Mouse (Mus musculus) hindbrain, embryonic 15.5 days (tissue): ENCODE results near the gene Fam83e. TPM values are rescaled to one million over a fixed set of nuclear protein-coding genes. Genes with fewer than 3 reads are reported as not detected.

Experiments
- ATAC-seq: fragments of 200-750 bp; cut with Nextera tagmentation; 2 replicates; pipeline ENCODE4 v1.8.0; 2017; ENCODE audit warnings: low read depth, moderate number of reproducible peaks, moderate TSS enrichment; ENCODE audit not compliant: low FRiP score
- H3K27ac ChIP-seq: fragments of 300-500 bp; sonication (generic); replicated peaks from 2 replicates; pipeline ENCODE4 v1.5.1; 2015; ENCODE audit warnings: mild to moderate bottlenecking, inconsistent platforms
- H3K27me3 ChIP-seq: fragments of 300-500 bp; sonication (generic); 2 replicates; pipeline ENCODE4 v1.6.1; 2015; ENCODE audit warnings: control low read depth, inconsistent platforms
- H3K36me3 ChIP-seq: fragments of 300-500 bp; sonication (generic); 2 replicates; pipeline ENCODE4 v1.6.1; 2015; ENCODE audit warnings: control low read depth, inconsistent platforms
- H3K4me1 ChIP-seq: fragments of 300-500 bp; sonication (generic); replicated peaks from 2 replicates; pipeline ENCODE4 v1.6.1; 2015; ENCODE audit warnings: control low read depth, inconsistent platforms
- H3K4me2 ChIP-seq: fragments of 300-500 bp; sonication (generic); 2 replicates; pipeline ENCODE4 v1.6.1; 2015; ENCODE audit warnings: moderate library complexity, mild to moderate bottlenecking, inconsistent platforms
- H3K4me3 ChIP-seq: fragments of 300-500 bp; sonication (generic); 2 replicates; pipeline ENCODE4 v1.5.1; 2015; ENCODE audit warnings: mild to moderate bottlenecking, inconsistent platforms
- H3K9ac ChIP-seq: fragments of 300-500 bp; sonication (generic); 2 replicates; pipeline ENCODE4 v1.6.1; 2015; ENCODE audit warnings: inconsistent platforms
- H3K9me3 ChIP-seq: fragments of 300-500 bp; sonication (generic); 2 replicates; pipeline ENCODE4 v1.6.1; 2016; ENCODE audit warnings: control low read depth, inconsistent platforms
- WGBS: fragments of 180-500 bp; shearing (Covaris S2); methylation state at CpG from one replicate; pipeline ENCODE4 v1.1.7; 2015; 5-methylcytosine and 5-hydroxymethylcytosine counted together
- polyA plus RNA-seq: library from polyadenylated mRNA; unstranded; fragments of >200 nt; fragmentation: Nextera tagmentation; extraction: Ambion mirVana; gene quantifications from 2 replicates; pipeline ENCODE4 v1.2.1, GENCODE M21; 2015

Fam83e gene
- polyA plus RNA-seq, 1 experiment from 2014 or later, result 0.57 TPM

DNA sequence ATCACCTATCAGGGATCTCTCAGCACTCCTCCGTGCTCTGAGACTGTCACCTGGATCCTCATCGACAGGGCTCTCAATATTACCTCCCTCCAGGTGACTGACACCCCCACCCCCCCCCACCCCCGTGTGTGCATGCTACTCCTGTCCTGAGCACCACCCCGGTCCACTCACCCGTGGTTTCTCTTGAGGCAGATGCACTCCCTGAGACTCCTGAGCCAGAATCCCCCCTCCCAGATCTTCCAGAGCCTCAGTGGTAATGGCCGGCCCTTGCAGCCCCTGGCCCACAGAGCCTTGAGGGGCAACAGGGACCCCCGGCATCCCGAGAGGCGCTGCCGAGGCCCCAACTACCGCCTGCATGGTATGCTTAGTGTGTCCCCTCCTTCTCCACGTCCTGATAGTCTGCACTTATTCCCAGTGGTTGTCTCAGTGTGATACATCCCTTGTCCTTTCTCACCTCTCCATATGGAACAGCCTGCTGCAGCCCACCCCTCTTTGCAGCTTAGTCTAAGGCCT is 17.4 kb upstream of the Fam83e start:
- H3K9me3 ChIP-seq, result no peaks in the 10 kb centered on the region
- H3K4me1 ChIP-seq, result peaks cover 83% of the 10 kb centered on the region
- H3K36me3 ChIP-seq, result no peaks in the 10 kb centered on the region
- peak overlapping the region; percentile 89 for H3K27ac ChIP-seq
- peak overlapping the region; percentile 98 for H3K4me2 ChIP-seq
- WGBS, result 27% methylated on average over 12 of the region's 12 CpGs
- ATAC-seq, result no peak; the same call in 1 of the 2 replicates
- peak overlapping the region; percentile 61 for H3K4me3 ChIP-seq
- H3K9ac ChIP-seq, result peak overlapping the region; percentile 44
- H3K27me3 ChIP-seq, result no peaks in the 10 kb centered on the region

DNA sequence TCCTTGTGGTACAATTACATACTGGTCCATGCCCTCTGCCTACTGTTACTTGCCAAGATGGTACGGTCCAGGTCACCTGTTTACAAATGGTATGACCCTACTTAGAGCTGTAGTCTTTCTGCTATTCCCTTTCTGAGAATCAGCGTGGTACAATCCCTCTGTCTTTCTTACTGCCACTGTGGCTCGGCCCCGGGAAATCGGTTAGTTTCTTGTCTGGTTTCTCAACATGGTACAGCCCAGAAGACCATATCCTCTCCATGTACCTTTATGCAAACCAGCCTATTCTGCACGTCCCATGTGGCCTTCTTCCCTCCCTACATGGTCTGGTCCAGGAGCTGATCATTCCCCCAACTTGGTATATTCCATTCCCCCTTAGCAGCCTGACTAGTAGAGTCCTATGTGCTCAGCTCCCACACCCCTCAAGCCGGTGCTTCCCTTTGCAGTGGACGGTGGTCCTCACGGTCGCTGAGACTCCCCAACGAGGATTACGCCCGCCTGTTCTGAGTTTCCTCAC is 16.9 kb upstream of the Fam83e start:
- H3K4me2 ChIP-seq, result peak overlapping the region; percentile 98
- H3K9ac ChIP-seq, result peak overlapping the region; percentile 44
- H3K9me3 ChIP-seq, result no peaks in the 10 kb centered on the region
- peak; percentile 37 for ATAC-seq
- H3K4me3 ChIP-seq, result peak overlapping the region; percentile 61
- H3K36me3 ChIP-seq, result no peaks in the 10 kb centered on the region
- H3K27me3 ChIP-seq, result no peaks in the 10 kb centered on the region
- H3K27ac ChIP-seq, result peak overlapping the region; percentile 89
- WGBS, result 0% methylated on average over 13 of the region's 13 CpGs
- H3K4me1 ChIP-seq, result peaks cover 87% of the 10 kb centered on the region

DNA sequence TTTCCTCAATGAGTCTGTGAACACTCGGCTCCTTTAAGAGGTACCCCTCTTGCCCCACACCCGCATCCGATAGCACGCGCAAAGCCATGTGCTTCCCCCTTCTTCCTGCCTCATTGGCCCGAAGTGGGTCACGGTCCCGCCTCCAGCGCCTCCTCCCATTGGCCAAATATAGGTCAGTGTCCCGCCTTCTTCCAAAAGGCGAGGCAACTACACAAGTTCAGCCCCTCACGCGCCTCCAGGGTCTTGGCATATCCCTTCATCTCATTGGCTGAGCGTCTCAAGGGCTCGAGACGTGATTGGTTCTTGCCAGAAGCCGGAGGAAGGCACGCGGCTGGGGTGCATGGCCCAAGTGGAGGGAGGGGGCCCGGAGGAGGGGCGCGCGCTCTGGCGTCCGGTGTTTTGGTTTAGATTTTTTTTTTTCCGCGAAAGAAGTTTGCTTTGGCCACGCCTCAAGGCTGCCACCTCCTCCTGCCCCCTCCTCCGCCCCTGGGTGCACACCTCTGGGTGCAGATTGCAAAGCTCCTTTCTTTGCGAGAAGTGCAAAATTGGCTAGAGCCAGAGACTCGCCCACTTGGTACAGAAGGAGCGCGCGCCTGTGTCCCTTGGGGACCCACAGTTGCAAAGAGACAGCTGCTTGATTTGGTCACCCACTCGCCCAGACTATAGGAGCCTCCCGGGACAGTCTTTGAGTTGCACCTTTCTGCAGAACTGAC is 16.1 kb upstream of the Fam83e start, which contains the start of gene Dbp:
Dbp (plus strand) TSS at position 359 of the 713 bp plus-strand sequence.
- H3K36me3 ChIP-seq, result no peaks in the 10 kb centered on the region
- peak within 1 kb of the TSS; percentile 89 for H3K27ac ChIP-seq
- H3K9me3 ChIP-seq, result no peaks in the 10 kb centered on the region
- H3K4me1 ChIP-seq, result peaks cover 89% of the 10 kb centered on the region
- H3K27me3 ChIP-seq, result no peaks in the 10 kb centered on the region
- peak within 1 kb of the TSS; percentile 61 for H3K4me3 ChIP-seq
- WGBS, result under 1% methylated on average over 36 of the region's 36 CpGs
- peak; percentile 88 for ATAC-seq
- H3K9ac ChIP-seq, result peak within 1 kb of the TSS; percentile 77
- H3K4me2 ChIP-seq, result peak within 1 kb of the TSS; percentile 98

DNA sequence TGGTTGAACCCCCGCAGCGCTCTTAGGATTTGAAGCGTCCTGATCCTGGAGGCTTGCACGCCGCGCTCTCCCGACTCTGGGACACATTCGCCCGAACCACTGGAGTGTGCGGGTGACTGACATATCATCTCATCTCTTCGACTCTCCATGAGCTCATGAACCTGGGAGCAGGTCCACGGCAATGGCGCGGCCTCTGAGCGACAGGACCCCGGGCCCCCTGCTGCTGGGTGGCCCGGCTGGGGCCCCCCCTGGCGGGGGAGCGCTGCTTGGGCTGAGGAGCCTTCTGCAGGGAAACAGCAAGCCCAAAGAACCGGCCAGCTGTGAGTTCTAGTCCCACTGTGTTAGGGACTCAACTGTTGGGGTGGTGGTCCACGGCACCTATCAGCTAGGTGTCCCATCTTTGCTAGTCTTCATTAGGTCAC is 15.6 kb upstream of the Fam83e start:
- WGBS, result 1% methylated on average over 21 of the region's 21 CpGs
- ATAC-seq, result no peak
- peak overlapping the region; percentile 67 for H3K27ac ChIP-seq
- H3K27me3 ChIP-seq, result no peaks in the 10 kb centered on the region
- H3K9ac ChIP-seq, result peak overlapping the region; percentile 77
- H3K4me1 ChIP-seq, result peaks cover 87% of the 10 kb centered on the region
- peak overlapping the region; percentile 98 for H3K4me2 ChIP-seq
- no peaks in the 10 kb centered on the region for H3K9me3 ChIP-seq
- H3K36me3 ChIP-seq, result peaks cover 4% of the 10 kb centered on the region
- H3K4me3 ChIP-seq, result peak overlapping the region; percentile 61

DNA sequence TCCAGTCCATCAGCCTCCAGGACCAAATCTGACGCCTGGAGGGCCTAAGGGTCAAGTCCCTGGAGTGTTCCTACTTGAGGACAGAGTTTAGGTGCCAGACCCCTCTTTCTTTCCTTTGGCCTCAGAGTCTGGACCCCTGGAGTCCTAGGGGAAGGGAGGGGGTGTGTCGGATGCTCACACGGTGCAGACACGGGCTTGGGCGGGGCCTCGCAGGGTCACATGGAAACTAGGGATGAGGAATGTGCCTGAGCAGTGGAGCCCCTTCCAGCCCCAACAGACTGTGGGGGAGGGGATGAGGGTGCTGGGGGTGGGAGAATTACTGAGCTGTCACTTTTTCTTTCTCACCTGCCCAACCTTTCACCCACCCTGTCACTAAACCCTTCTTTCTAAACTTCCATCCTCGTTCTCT is 15.1 kb upstream of the Fam83e start:
- Histone ChIP-seq H3K9ac (peak overlapping the region; percentile 77), H3K36me3 (peaks cover 8% of the 10 kb centered on the region), H3K4me2 (peak overlapping the region; percentile 98), H3K4me1 (peaks cover 86% of the 10 kb centered on the region), H3K9me3 (no peaks in the 10 kb centered on the region), H3K4me3 (peak overlapping the region; percentile 61), H3K27ac (peak overlapping the region; percentile 73; the same call in 1 of the 2 replicates), H3K27me3 (no peaks in the 10 kb centered on the region)
- WGBS, result under 1% methylated on average over 7 of the region's 7 CpGs
- ATAC-seq, result no peak

DNA sequence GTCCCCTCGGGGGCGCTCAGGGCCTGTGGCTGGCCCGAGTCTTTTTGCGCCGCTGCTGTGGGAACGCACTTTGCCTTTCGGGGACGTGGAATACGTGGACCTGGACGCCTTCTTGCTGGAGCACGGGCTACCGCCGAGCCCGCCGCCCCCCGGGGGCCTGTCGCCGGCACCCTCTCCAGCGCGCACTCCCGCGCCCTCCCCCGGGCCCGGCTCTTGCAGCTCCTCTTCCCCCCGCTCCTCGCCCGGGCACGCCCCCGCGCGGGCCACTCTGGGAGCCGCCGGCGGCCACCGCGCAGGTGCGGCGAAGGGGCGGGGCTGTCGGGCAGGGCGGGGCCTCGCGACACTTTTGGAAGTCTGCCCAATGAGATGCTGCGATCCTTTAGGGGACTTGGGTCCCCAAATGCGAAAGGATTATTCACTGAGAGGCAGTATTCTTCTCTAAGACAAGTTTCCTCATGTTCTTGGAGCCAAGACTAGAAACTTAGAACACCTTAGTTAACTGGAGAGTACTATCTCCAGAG is 14.2 kb upstream of the Fam83e start:
- Histone ChIP-seq H3K9ac (peak overlapping the region; percentile 77), H3K4me2 (peak overlapping the region; percentile 98), H3K4me1 (peaks cover 78% of the 10 kb centered on the region), H3K27ac (peak overlapping the region; percentile 73), H3K27me3 (no peaks in the 10 kb centered on the region), H3K4me3 (peak overlapping the region; percentile 61), H3K9me3 (no peaks in the 10 kb centered on the region), H3K36me3 (peaks cover 13% of the 10 kb centered on the region)
- ATAC-seq, result no peak
- under 1% methylated on average over 45 of the region's 45 CpGs for WGBS

DNA sequence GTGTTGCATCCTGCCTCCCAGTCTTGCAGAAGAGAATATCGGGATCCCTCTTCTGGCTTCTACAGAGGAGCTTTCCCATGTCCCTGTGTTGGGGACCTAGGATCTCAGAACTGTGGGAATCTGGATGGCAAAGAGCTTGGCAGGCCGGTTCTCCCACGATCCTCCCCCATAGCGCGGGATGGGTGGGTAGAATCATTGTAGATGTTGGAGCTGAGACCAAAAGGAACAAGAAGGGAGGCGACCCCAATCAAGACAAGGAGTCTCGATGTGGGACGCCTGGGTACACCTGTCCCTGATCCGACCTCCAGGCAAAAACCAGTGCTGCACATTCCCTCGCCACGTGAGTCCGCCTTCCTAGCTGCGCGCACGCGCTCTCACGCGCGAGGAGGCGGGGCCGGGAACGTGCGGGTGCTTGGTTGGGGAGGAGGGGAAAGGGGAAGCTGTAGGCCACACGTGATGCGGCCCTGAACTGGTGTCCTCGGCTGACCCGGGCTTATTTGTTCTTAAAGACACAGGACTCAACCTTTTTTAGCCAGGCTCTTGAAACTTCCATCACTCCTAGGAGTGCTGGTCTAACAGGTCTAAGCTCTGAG is 13.5 kb upstream of the Fam83e start:
- H3K4me3 ChIP-seq, result peak overlapping the region; percentile 61
- WGBS, result 1% methylated on average over 27 of the region's 27 CpGs
- peak overlapping the region; percentile 73 for H3K27ac ChIP-seq
- ATAC-seq, result no peak
- peaks cover 20% of the 10 kb centered on the region for H3K36me3 ChIP-seq
- H3K4me1 ChIP-seq, result peaks cover 76% of the 10 kb centered on the region
- H3K9me3 ChIP-seq, result no peaks in the 10 kb centered on the region
- no peaks in the 10 kb centered on the region for H3K27me3 ChIP-seq
- H3K9ac ChIP-seq, result peak overlapping the region; percentile 23; the same call in 1 of the 2 replicates
- H3K4me2 ChIP-seq, result peak overlapping the region; percentile 98

DNA sequence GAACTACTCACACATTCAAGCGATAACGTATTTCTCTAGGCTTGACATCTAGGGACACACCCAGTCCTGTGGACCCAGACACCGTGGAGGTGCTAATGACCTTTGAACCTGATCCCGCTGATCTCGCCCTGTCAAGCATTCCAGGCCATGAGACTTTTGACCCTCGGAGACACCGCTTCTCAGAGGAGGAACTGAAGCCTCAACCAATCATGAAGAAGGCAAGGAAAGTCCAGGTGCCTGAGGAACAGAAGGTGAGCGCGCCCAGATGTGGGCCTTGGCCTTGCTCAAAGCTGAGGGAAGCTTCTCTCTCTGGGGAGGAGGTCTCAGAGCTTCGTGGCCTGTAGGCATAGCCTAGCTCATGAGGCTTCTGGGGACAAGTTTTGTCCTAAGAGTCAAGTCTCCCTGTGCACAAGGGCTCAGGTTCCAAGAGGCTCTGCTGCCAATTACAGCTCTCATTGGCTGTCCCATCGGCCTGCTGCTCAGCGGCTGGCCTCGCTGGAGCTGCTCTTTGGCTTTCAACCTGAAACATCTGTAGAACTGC is 12.7 kb upstream of the Fam83e start:
- H3K27me3 ChIP-seq, result no peaks in the 10 kb centered on the region
- H3K9ac ChIP-seq, result no peak overlapping the region
- H3K27ac ChIP-seq, result peak overlapping the region; percentile 22
- H3K9me3 ChIP-seq, result no peaks in the 10 kb centered on the region
- 52% methylated on average over 13 of the region's 13 CpGs for WGBS
- H3K4me1 ChIP-seq, result peaks cover 68% of the 10 kb centered on the region
- ATAC-seq, result no peak
- peak overlapping the region; percentile 98 for H3K4me2 ChIP-seq
- peaks cover 28% of the 10 kb centered on the region for H3K36me3 ChIP-seq
- no peak overlapping the region for H3K4me3 ChIP-seq

DNA sequence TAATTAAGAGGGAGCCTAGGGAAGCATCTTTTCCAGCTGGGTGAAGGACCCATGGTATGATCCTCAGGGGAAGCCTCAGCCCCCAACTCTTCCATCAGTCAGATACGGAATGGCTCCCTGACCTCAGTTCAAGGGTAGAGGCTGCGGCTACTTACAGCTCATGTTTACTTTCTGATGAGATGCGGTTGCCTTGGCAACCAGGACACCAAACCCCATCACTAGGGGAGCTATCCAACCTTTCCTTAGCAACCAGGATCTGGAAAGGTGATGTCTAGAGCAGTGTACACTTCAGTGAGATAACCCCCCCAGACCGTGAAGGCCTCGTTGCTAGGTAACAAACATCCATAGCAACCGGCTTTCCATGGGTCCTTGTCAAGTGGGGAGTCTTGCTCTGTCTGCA is 12.0 kb upstream of the Fam83e start:
- no peak for ATAC-seq

DNA sequence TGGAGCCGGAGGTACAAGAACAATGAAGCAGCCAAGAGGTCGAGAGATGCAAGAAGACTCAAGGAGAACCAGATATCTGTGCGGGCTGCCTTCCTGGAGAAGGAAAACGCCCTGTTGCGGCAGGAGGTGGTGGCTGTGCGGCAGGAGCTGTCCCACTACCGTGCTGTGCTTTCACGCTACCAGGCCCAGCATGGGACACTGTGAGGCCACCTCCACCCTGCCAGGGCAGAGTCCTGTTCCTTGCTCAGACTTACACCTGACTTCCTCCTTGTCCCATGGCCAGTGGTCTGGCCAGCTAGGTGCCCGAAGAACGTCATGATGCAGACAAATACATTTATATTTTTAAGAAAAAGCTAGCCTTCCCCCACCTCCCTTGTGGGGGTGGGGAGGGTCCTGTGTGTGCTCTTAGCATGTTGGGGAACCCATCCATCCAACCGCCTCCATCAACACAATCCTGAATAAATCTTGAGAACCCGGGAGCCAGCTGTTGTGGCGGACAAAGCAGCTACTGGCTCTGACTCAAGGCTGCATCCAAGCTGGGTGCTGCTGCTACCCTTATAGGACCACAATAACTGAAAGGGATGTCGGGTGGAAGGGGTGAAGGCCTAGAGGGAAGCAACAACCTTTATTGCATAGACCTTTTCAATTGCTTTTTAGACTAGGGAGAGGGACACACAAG is 11.2 kb upstream of the Fam83e start:
- peak overlapping the region; percentile 98 for H3K4me2 ChIP-seq
- WGBS, result 58% methylated on average over 14 of the region's 14 CpGs
- ATAC-seq, result no peak

More for the DNA sequence above, 12.0 kb upstream of the Fam83e start:
- 24% methylated on average over 6 of the region's 6 CpGs for WGBS
- H3K4me1 ChIP-seq, result peaks cover 66% of the 10 kb centered on the region
- H3K36me3 ChIP-seq, result peaks cover 31% of the 10 kb centered on the region
- no peak overlapping the region for H3K9ac ChIP-seq
- peak overlapping the region; percentile 98 for H3K4me2 ChIP-seq
- no peak overlapping the region for H3K4me3 ChIP-seq
- H3K9me3 ChIP-seq, result no peaks in the 10 kb centered on the region
- peak overlapping the region; percentile 63; the same call in 1 of the 2 replicates for H3K27ac ChIP-seq
- no peaks in the 10 kb centered on the region for H3K27me3 ChIP-seq

DNA sequence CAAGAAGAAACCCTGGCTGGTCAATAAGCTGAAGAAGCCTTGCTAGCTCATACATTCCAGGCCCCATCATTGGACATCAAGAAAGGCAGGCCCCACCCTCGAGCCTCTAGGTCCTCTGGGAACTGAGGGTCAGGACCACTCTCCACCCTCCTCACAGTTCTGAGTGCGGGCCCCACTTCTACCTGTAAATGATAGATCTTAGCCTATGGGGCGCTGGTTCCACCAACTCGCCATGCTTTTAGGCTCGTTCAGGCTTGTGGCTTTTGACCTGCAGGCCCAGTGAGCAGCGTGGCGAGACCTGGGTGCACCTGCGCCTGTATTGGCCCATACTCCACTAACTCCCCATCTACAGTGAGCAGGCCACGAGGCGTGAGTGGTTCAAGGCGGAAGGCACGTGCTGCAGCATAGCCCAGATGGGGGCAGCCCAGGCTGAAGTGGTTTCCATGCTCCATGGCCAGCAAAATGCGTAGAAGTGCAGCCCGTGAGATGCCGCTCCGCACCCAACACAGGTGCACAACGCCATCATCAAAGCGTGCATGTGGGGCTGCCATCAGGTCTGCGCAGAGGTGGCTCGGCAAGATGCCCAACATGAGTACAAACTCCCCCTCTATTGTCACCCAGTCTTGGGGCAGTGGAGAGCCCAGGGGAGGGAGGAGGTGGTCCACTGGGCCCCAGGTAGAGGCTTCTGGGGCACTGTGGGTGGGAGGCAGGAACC is 10.4 kb upstream of the Fam83e start:
- Histone ChIP-seq H3K27me3 (no peaks in the 10 kb centered on the region), H3K36me3 (peaks cover 31% of the 10 kb centered on the region), H3K9me3 (no peaks in the 10 kb centered on the region), H3K9ac (no peak overlapping the region; the same call in 1 of the 2 replicates), H3K27ac (no peak overlapping the region), H3K4me1 (peaks cover 68% of the 10 kb centered on the region), H3K4me2 (no peak overlapping the region), H3K4me3 (no peak overlapping the region)
- ATAC-seq, result no peak
- 94% methylated on average over 20 of the region's 20 CpGs for WGBS

More for the DNA sequence above, 11.2 kb upstream of the Fam83e start:
- peak overlapping the region; percentile 63 for H3K27ac ChIP-seq
- no peaks in the 10 kb centered on the region for H3K9me3 ChIP-seq
- peaks cover 70% of the 10 kb centered on the region for H3K4me1 ChIP-seq
- no peaks in the 10 kb centered on the region for H3K27me3 ChIP-seq
- peaks cover 31% of the 10 kb centered on the region for H3K36me3 ChIP-seq
- H3K9ac ChIP-seq, result no peak overlapping the region; the same call in 1 of the 2 replicates
- H3K4me3 ChIP-seq, result no peak overlapping the region
